Mouse (Mus musculus) heart, postnatal 14 days (tissue): ENCODE measurements at regions not wholly inside any gene's neighbourhood (a gene's known extent, or its start where the extent isn't known, plus 50 kb on each side); places are given as distances from the start of the nearest gene placed in this dataset.
A peak's percentile ranks its signal among the peaks of the same experiment; 100 is the strongest.
"Not testable (repeated sequence)": the region's sequence is repeated elsewhere in the genome, so short reads cannot be mapped to it uniquely, and the experiment has no call there.

Experiments
- DNase-seq, 2 experiments: peaks; one replicate each; pipeline ENCODE4 v3.0.0; 2021 to 2022
- intact Hi-C: fragments of 180-260 bp; cut with DNase I; formaldehyde crosslinking; loops from one replicate; pipeline ENCODE4 v1.15.1; 2025

- DNase-seq: no peak
- intact Hi-C loops: no loop called here
Observed at GRCm38 (mm10) chr9:85637274-85637673, 111.9 kb downstream of the Ibtk start.

- no peak for DNase-seq
- intact Hi-C loops: no loop called here
Observed at GRCm38 (mm10) chr9:85636131-85636447, 113.0 kb downstream of the Ibtk start.

- no peak for DNase-seq
- intact Hi-C loops: no loop called here
Observed at GRCm38 (mm10) chr9:85635438-85636130, 113.5 kb downstream of the Ibtk start.

GRCm38 (mm10) chr9:85634786-85635185, 114.3 kb downstream of the Ibtk start:
- DNase-seq, intact Hi-C loops: not testable (repeated sequence)

GRCm38 (mm10) chr9:85617972-85618371, 131.2 kb downstream of the Ibtk start:
- no peak for DNase-seq
- intact Hi-C loops: no loop called here

GRCm38 (mm10) chr9:85617177-85617777, 131.9 kb downstream of the Ibtk start:
- DNase-seq: no peak
- intact Hi-C loops: no loop called here

GRCm38 (mm10) chr9:85616266-85616869, 132.8 kb downstream of the Ibtk start:
- intact Hi-C loops: no loop called here
- DNase-seq: no peak

GRCm38 (mm10) chr9:85609152-85609551, 140.0 kb downstream of the Ibtk start:
- DNase-seq: no peak
- intact Hi-C loops: no loop called here

GRCm38 (mm10) chr9:85596959-85597358, 152.2 kb downstream of the Ibtk start:
- intact Hi-C loops: no loop called here
- DNase-seq: peak in 1 of 2 experiments; percentile 14

GRCm38 (mm10) chr9:85593867-85594266, 155.3 kb downstream of the Ibtk start:
- intact Hi-C loops: no loop called here

GRCm38 (mm10) chr9:85592639-85593038, 156.5 kb downstream of the Ibtk start:
- DNase-seq: no peak
- intact Hi-C loops: no loop called here

More at GRCm38 (mm10) chr9:85593867-85594266, 155.3 kb downstream of the Ibtk start:
- DNase-seq: no peak

GRCm38 (mm10) chr9:85589210-85589609, 159.9 kb downstream of the Ibtk start:
- intact Hi-C loops: loop anchor here (5.0 to 10.0 kb wide), 3 partner anchors 103 to 1634 kb away; no protein-coding TSS in a partner anchor
- no peak for DNase-seq

- intact Hi-C loops: loop anchor here (5.0 to 10.0 kb wide), 3 partner anchors 104 to 1633 kb away; no protein-coding TSS in a partner anchor
- DNase-seq: peak; percentile 22 to 52
Observed at GRCm38 (mm10) chr9:85588077-85588476, 161.1 kb downstream of the Ibtk start.

GRCm38 (mm10) chr9:85581028-85581595, 168.0 kb downstream of the Ibtk start:
- intact Hi-C loops: loop anchor here (10.0 kb wide), 1 partner anchor 1626 kb away; no protein-coding TSS in a partner anchor
- peak in 1 of 2 experiments; percentile 1 for DNase-seq

GRCm38 (mm10) chr9:85577812-85578211, 171.3 kb downstream of the Ibtk start:
- intact Hi-C loops: no loop called here
- no peak for DNase-seq

GRCm38 (mm10) chr9:85577338-85577737, 171.8 kb downstream of the Ibtk start:
- intact Hi-C loops: no loop called here
- DNase-seq: no peak

- intact Hi-C loops: no loop called here
- DNase-seq: peak in 1 of 2 experiments; percentile 4
Observed at GRCm38 (mm10) chr9:85568877-85569276, 180.3 kb downstream of the Ibtk start.

GRCm38 (mm10) chr9:85551871-85552270, 197.3 kb downstream of the Ibtk start:
- intact Hi-C loops: no loop called here
- DNase-seq: no peak

- intact Hi-C loops: no loop called here
Observed at GRCm38 (mm10) chr9:85550455-85550854, 198.7 kb downstream of the Ibtk start.

GRCm38 (mm10) chr9:85546226-85546625, 202.9 kb downstream of the Ibtk start:
- no peak for DNase-seq
- intact Hi-C loops: no loop called here

More at GRCm38 (mm10) chr9:85550455-85550854, 198.7 kb downstream of the Ibtk start:
- no peak for DNase-seq

GRCm38 (mm10) chr9:85545566-85545965, 203.6 kb downstream of the Ibtk start:
- no peak for DNase-seq
- intact Hi-C loops: no loop called here
